In genomic region chr4:117912131-117912561, GRCm38 (mm10) we compare ENCODE assay signal across 17 mouse cellular contexts. TPM values are rescaled to one million over a fixed set of nuclear protein-coding genes. Genes with fewer than 3 reads are reported as not detected.
DNase-seq lines count a peak whose midpoint lies in the region; ATAC-seq and TF ChIP-seq lines count a peak whose summit lies in the region.
"Had no signal": no experiment of that assay in that cellular context is flagged by ENCODE, and none has a peak within 500 bp of the region (broad histone marks: within the 10 kb centered on the region; RNA-seq: fewer than 3 reads in every experiment).

No protein-coding gene starts in this region.

- no peak overlapping the region for H3K27ac ChIP-seq in heart, adult 2 months
- no peak overlapping the region for H3K27ac ChIP-seq in heart, embryonic 12.5 days (ENCODE audit: poor library complexity, severe bottlenecking)
- H3K27ac ChIP-seq in ES-E14 (ENCODE audit: insufficient read depth, low read depth, low read length, poor library complexity, severe bottlenecking): no peak overlapping the region
- no peak overlapping the region for H3K27ac ChIP-seq in hindbrain, embryonic 12.5 days
- H3K27ac ChIP-seq: limb, embryonic 13.5 days had no signal

- H3K79me2 ChIP-seq in heart, adult 2 months (replicated peaks; ENCODE audit: control insufficient read depth, insufficient read depth, low read length): peaks cover 2% of the 10 kb centered on the region; the same call in 1 of the 2 replicates

- H3K9me3 ChIP-seq in heart, embryonic 12.5 days (replicated peaks): no peaks in the 10 kb centered on the region
- H3K9me3 ChIP-seq in ES-E14 (ENCODE audit: control insufficient read depth, insufficient read depth, low read depth, low read length): no peaks in the 10 kb centered on the region
- no peaks in the 10 kb centered on the region for H3K9me3 ChIP-seq in hindbrain, embryonic 12.5 days (replicated peaks)
- H3K9me3 ChIP-seq: limb, embryonic 13.5 days had no signal

- TF ChIP-seq POLR2A in heart, adult 2 months (IDR thresholded peaks at IDR 0.05; ENCODE audit: insufficient read depth, low read depth, low read length): no peak

- no peak for DNase-seq in heart, adult 2 months
- DNase-seq in ES-E14 (ENCODE audit: low read depth, low spot score): no peak
- peak; percentile 69 for DNase-seq in cerebellum, adult 8-10 months
- no peak for DNase-seq in spleen, postnatal 14 days (ENCODE audit: low spot score in 2 of 2)
- no peak for DNase-seq in adrenal gland, postnatal 14 days
- DNase-seq in natural killer cell, adult 2 months (ENCODE audit: low spot score in 2 of 2): no peak
- DNase-seq: adrenal gland, adult 2 months; gastrocnemius, postnatal 10 days; heart, postnatal 10 days; layer of hippocampus, adult 9-11 months; lung, embryonic 14.5 days; right cerebral cortex, postnatal 4 days had no signal

- in situ Hi-C loops in ES-E14 (cut with MboI; ENCODE audit: low sequenced_read_pairs in 2 of 2, unreplicated experiment in 2 of 2): no loop called here

- H3K36me3 ChIP-seq in heart, adult 2 months (ENCODE audit: control insufficient read depth, insufficient read depth, low read length): peaks cover 4% of the 10 kb centered on the region
- peaks cover 43% of the 10 kb centered on the region for H3K36me3 ChIP-seq in heart, embryonic 12.5 days
- peaks cover 19% of the 10 kb centered on the region for H3K36me3 ChIP-seq in ES-E14 (ENCODE audit: control insufficient read depth, insufficient read depth, low read length, poor library complexity, severe bottlenecking)
- H3K36me3 ChIP-seq in hindbrain, embryonic 12.5 days: peaks cover 20% of the 10 kb centered on the region

- ATAC-seq in heart, embryonic 12.5 days (ENCODE audit: insufficient number of reproducible peaks, low FRiP score): no peak
- no peak for ATAC-seq in hindbrain, embryonic 12.5 days (ENCODE audit: low FRiP score)
- ATAC-seq: Patski had no signal

- no peak overlapping the region for H3K9ac ChIP-seq in heart, adult 2 months (ENCODE audit: low read depth, low read length)
- H3K9ac ChIP-seq in heart, embryonic 12.5 days: no peak overlapping the region
- no peak overlapping the region for H3K9ac ChIP-seq in ES-E14 (ENCODE audit: insufficient read depth, low read depth, low read length, poor library complexity, severe bottlenecking)
- H3K9ac ChIP-seq in hindbrain, embryonic 12.5 days: no peak overlapping the region
- H3K9ac ChIP-seq: lung, embryonic 14.5 days had no signal

- no peaks in the 10 kb centered on the region for H3K27me3 ChIP-seq in heart, adult 2 months (ENCODE audit: control insufficient read depth, insufficient read depth, low read length)
- no peaks in the 10 kb centered on the region for H3K27me3 ChIP-seq in heart, embryonic 12.5 days (replicated peaks)
- H3K27me3 ChIP-seq in hindbrain, embryonic 12.5 days: no peaks in the 10 kb centered on the region
- H3K27me3 ChIP-seq: limb, embryonic 13.5 days; Patski had no signal

- H3K4me2 ChIP-seq in heart, embryonic 12.5 days: no peak overlapping the region
- peak overlapping the region; percentile 98; the same call in 1 of the 2 replicates for H3K4me2 ChIP-seq in hindbrain, embryonic 12.5 days (replicated peaks)

- no peak overlapping the region for H3K4me3 ChIP-seq in heart, adult 2 months
- no peak overlapping the region for H3K4me3 ChIP-seq in heart, embryonic 12.5 days
- H3K4me3 ChIP-seq in ES-E14 (ENCODE audit: insufficient read depth in 1 of 2, low read depth in 1 of 2, low read length in 2 of 2, poor library complexity in 1 of 2, severe bottlenecking in 1 of 2): no peak overlapping the region
- H3K4me3 ChIP-seq in hindbrain, embryonic 12.5 days: no peak overlapping the region

- WGBS in heart, adult 2 months: 79% methylated on average over 13 of the region's 13 CpGs
- 89% methylated on average over 13 of the region's 13 CpGs for WGBS in heart, embryonic 12.5 days
- WGBS in hindbrain, embryonic 12.5 days: 94% methylated on average over 13 of the region's 13 CpGs

- 0 out of 2 replicates have a peak, but pooled peaks have one; percentile 3 for TF ChIP-seq EP300 in heart, adult 2 months (IDR thresholded peaks at IDR 0.05; ENCODE audit: insufficient read depth, low read depth, low read length)

- peaks cover 9% of the 10 kb centered on the region for H3K4me1 ChIP-seq in heart, adult 2 months (ENCODE audit: control insufficient read depth, insufficient read depth, low read length)
- peaks cover 41% of the 10 kb centered on the region for H3K4me1 ChIP-seq in heart, embryonic 12.5 days (replicated peaks)
- peaks cover 0 to 10% of the 10 kb centered on the region in 2 experiments; a peak in 2 of 4 replicates for H3K4me1 ChIP-seq in ES-E14 (ENCODE audit: control insufficient read depth in 2 of 2, insufficient read depth in 2 of 2, low read length in 2 of 2, poor library complexity in 1 of 2)
- peaks cover 71% of the 10 kb centered on the region for H3K4me1 ChIP-seq in hindbrain, embryonic 12.5 days

- intact Hi-C loops in heart, adult 2 months (cut with DNase I): no loop called here

- no peak for TF ChIP-seq CTCF in heart, adult 2 months (IDR thresholded peaks at IDR 0.05)

TF ChIP-seq in ES-E14, 5 proteins besides CTCF, POLR2A, EP300 and RAD21:
- TF ChIP-seq MAFK (IDR thresholded peaks at IDR 0.05; ENCODE audit: insufficient read depth, low read depth, low read length) (peak; percentile 74), ZNF384 (IDR thresholded peaks at IDR 0.05; ENCODE audit: low read depth, low read length) (no peak)
TF ChIP-seq in ES-E14: peak in this region for 1.

RNA-seq across cellular contexts. Expression of gene Ipo13, which starts 2.7 kb away (rescaled TPM):
- 10 to 100 TPM; 60.8 to 68.4 TPM for total RNA-seq in heart, adult 2 months (2021)
- 104 and 108 TPM in 2 replicates for polyA plus RNA-seq in heart, adult 2 months (2012; rRNA removed)
- polyA plus RNA-seq in heart, embryonic 12.5 days (2016; fragmentation: Nextera tagmentation; extraction: Ambion mirVana): 43.0 and 44.7 TPM in 2 replicates
- total RNA-seq in ES-E14 (2012; rRNA removed): 50.2 and 53.6 TPM in 2 replicates
- polyA plus RNA-seq in hindbrain, embryonic 12.5 days (2016; fragmentation: Nextera tagmentation; extraction: Ambion mirVana): 62.2 and 65.5 TPM in 2 replicates
- total RNA-seq in adrenal gland, postnatal 14 days (2021): 43.8 and 46.6 TPM in 2 replicates

RNA-seq across cellular contexts. Expression of gene Artn, which starts 17.4 kb away (rescaled TPM):
- total RNA-seq in heart, adult 2 months (2021): not detected
- 0.09 and 0.23 TPM in 2 replicates for polyA plus RNA-seq in heart, adult 2 months (2012; rRNA removed)
- 0.54 and 0.70 TPM in 2 replicates for polyA plus RNA-seq in heart, embryonic 12.5 days (2016; fragmentation: Nextera tagmentation; extraction: Ambion mirVana)
- 0.94 and 1.8 TPM in 2 replicates for total RNA-seq in ES-E14 (2012; rRNA removed)
- polyA plus RNA-seq in hindbrain, embryonic 12.5 days (2016; fragmentation: Nextera tagmentation; extraction: Ambion mirVana): 1.7 and 2.3 TPM in 2 replicates
- total RNA-seq in adrenal gland, postnatal 14 days (2021): 0.41 TPM in 1 of 2 replicates, not detected in the other
- total RNA-seq: megakaryocyte-erythroid progenitor cell, adult 5-6 weeks had no signal
- polyA plus RNA-seq: Patski had no signal

RNA-seq across cellular contexts. Expression of gene Dph2, which starts 20.3 kb away (rescaled TPM):
- total RNA-seq in heart, adult 2 months (2021): 1 to 10 TPM; 3.0 to 3.9 TPM
- 7.3 and 8.4 TPM in 2 replicates for polyA plus RNA-seq in heart, adult 2 months (2012; rRNA removed)
- 12.4 and 12.9 TPM in 2 replicates for polyA plus RNA-seq in heart, embryonic 12.5 days (2016; fragmentation: Nextera tagmentation; extraction: Ambion mirVana)
- total RNA-seq in ES-E14 (2012; rRNA removed): 25.1 and 36.1 TPM in 2 replicates
- polyA plus RNA-seq in hindbrain, embryonic 12.5 days (2016; fragmentation: Nextera tagmentation; extraction: Ambion mirVana): 20.5 and 22.4 TPM in 2 replicates
- 10.2 and 10.7 TPM in 2 replicates for total RNA-seq in adrenal gland, postnatal 14 days (2021)

RNA-seq across cellular contexts. Expression of gene Atp6v0b, which starts 25.0 kb away (rescaled TPM):
- 100 to 1,000 TPM; 109 to 124 TPM for total RNA-seq in heart, adult 2 months (2021)
- 279 and 324 TPM in 2 replicates for polyA plus RNA-seq in heart, adult 2 months (2012; rRNA removed)
- 183 and 196 TPM in 2 replicates for polyA plus RNA-seq in heart, embryonic 12.5 days (2016; fragmentation: Nextera tagmentation; extraction: Ambion mirVana)
- 267 and 398 TPM in 2 replicates for total RNA-seq in ES-E14 (2012; rRNA removed)
- polyA plus RNA-seq in hindbrain, embryonic 12.5 days (2016; fragmentation: Nextera tagmentation; extraction: Ambion mirVana): 267 and 289 TPM in 2 replicates
- 167 and 172 TPM in 2 replicates for total RNA-seq in adrenal gland, postnatal 14 days (2021)

RNA-seq across cellular contexts. Expression of gene B4galt2, which starts 28.9 kb away (rescaled TPM):
- 1 to 10 TPM; 4.0 to 4.3 TPM for total RNA-seq in heart, adult 2 months (2021)
- polyA plus RNA-seq in heart, adult 2 months (2012; rRNA removed): 8.6 and 9.3 TPM in 2 replicates
- polyA plus RNA-seq in heart, embryonic 12.5 days (2016; fragmentation: Nextera tagmentation; extraction: Ambion mirVana): 18.3 and 19.4 TPM in 2 replicates
- total RNA-seq in ES-E14 (2012; rRNA removed): 11.1 and 11.2 TPM in 2 replicates
- polyA plus RNA-seq in hindbrain, embryonic 12.5 days (2016; fragmentation: Nextera tagmentation; extraction: Ambion mirVana): 43.9 and 44.3 TPM in 2 replicates
- total RNA-seq in adrenal gland, postnatal 14 days (2021): 12.6 and 15.1 TPM in 2 replicates
- total RNA-seq: megakaryocyte-erythroid progenitor cell, adult 5-6 weeks had no signal
